Mouse (Mus musculus): Measurements from ENCODE around the gene Rgs6. TPM values are rescaled to one million over a fixed set of nuclear protein-coding genes. Genes with fewer than 3 reads are reported as not detected.

Gene Rgs6
- total RNA-seq, 2 experiments from 2014 or later, result 11.6 to 13.4 TPM

GRCm38 (mm10) chr12:83014848-83015247, 426.8 kb downstream of the Rgs6 start:
- no peak for DNase-seq (ENCODE audit: extremely low spot score in 1 of 2, low spot score in 1 of 2)

- DNase-seq (ENCODE audit: extremely low spot score in 1 of 2, low spot score in 1 of 2), result no peak
These were observed 427.3 kb downstream of the Rgs6 start for GRCm38 (mm10) chr12:83015366-83015765.

- no peak for DNase-seq (ENCODE audit: extremely low spot score in 1 of 2, low spot score in 1 of 2)
These were observed 428.4 kb downstream of the Rgs6 start for GRCm38 (mm10) chr12:83016486-83016885.

GRCm38 (mm10) chr12:83018005-83018404, 429.9 kb downstream of the Rgs6 start:
- peak; percentile 85 to 99 for DNase-seq (ENCODE audit: extremely low spot score in 1 of 2, low spot score in 1 of 2)

- no peak for DNase-seq (ENCODE audit: extremely low spot score in 1 of 2, low spot score in 1 of 2)
These were observed 438.9 kb downstream of the Rgs6 start for GRCm38 (mm10) chr12:83026985-83027384.

- no peak for DNase-seq (ENCODE audit: extremely low spot score in 1 of 2, low spot score in 1 of 2)
These were observed 445.2 kb downstream of the Rgs6 start for GRCm38 (mm10) chr12:83033171-83033835.

- DNase-seq (ENCODE audit: extremely low spot score in 1 of 2, low spot score in 1 of 2), result no peak
These were observed 446.9 kb downstream of the Rgs6 start for GRCm38 (mm10) chr12:83034859-83035569.

GRCm38 (mm10) chr12:83037798-83038560, 449.9 kb downstream of the Rgs6 start:
- DNase-seq (ENCODE audit: extremely low spot score in 1 of 2, low spot score in 1 of 2), result peak in 1 of 2 experiments; percentile 47

- no peak for DNase-seq (ENCODE audit: extremely low spot score in 1 of 2, low spot score in 1 of 2)
These were observed 450.7 kb downstream of the Rgs6 start for GRCm38 (mm10) chr12:83038779-83039178.

GRCm38 (mm10) chr12:83039859-83040258, 451.8 kb downstream of the Rgs6 start:
- no peak for DNase-seq (ENCODE audit: extremely low spot score in 1 of 2, low spot score in 1 of 2)

- DNase-seq (ENCODE audit: extremely low spot score in 1 of 2, low spot score in 1 of 2), result no peak
These were observed 456.0 kb downstream of the Rgs6 start for GRCm38 (mm10) chr12:83043980-83044620.

GRCm38 (mm10) chr12:83044621-83044990, 456.5 kb downstream of the Rgs6 start:
- DNase-seq (ENCODE audit: extremely low spot score in 1 of 2, low spot score in 1 of 2), result no peak

- DNase-seq (ENCODE audit: extremely low spot score in 1 of 2, low spot score in 1 of 2), result peak; percentile 11 to 14
These were observed 457.0 kb downstream of the Rgs6 start for GRCm38 (mm10) chr12:83045001-83045531.

- no peak for DNase-seq (ENCODE audit: extremely low spot score in 1 of 2, low spot score in 1 of 2)
These were observed 458.6 kb downstream of the Rgs6 start for GRCm38 (mm10) chr12:83046734-83047133.

GRCm38 (mm10) chr12:83047710-83048109, 459.6 kb downstream of the Rgs6 start:
- DNase-seq (ENCODE audit: extremely low spot score in 1 of 2, low spot score in 1 of 2), result no peak

- no peak for DNase-seq (ENCODE audit: extremely low spot score in 1 of 2, low spot score in 1 of 2)
These were observed 462.4 kb downstream of the Rgs6 start for GRCm38 (mm10) chr12:83050514-83050913.

GRCm38 (mm10) chr12:83052391-83052790, 464.3 kb downstream of the Rgs6 start:
- DNase-seq (ENCODE audit: extremely low spot score in 1 of 2, low spot score in 1 of 2), result no peak

- no peak for DNase-seq (ENCODE audit: extremely low spot score in 1 of 2, low spot score in 1 of 2)
These were observed 467.6 kb downstream of the Rgs6 start for GRCm38 (mm10) chr12:83055690-83056089.

- no peak for DNase-seq (ENCODE audit: extremely low spot score in 1 of 2, low spot score in 1 of 2)
These were observed 478.3 kb downstream of the Rgs6 start for GRCm38 (mm10) chr12:83066426-83066825.

- DNase-seq (ENCODE audit: extremely low spot score in 1 of 2, low spot score in 1 of 2), result no peak
These were observed 482.8 kb downstream of the Rgs6 start for GRCm38 (mm10) chr12:83070848-83071247.
